Mouse (Mus musculus): ENCODE measurements around the gene Gpr179.

Gpr179 gene

GRCm38 (mm10) chr11:97352027-97352684 lies at the start of gene Gpr179:
Gene Gpr179 (minus strand): TSS chr11:97352077.
- DNase-seq (ENCODE audit: low spot score in 2 of 2): no peak

GRCm38 (mm10) chr11:97401082-97401481 lies 49.2 kb upstream of the Gpr179 start:
- DNase-seq (ENCODE audit: low spot score in 2 of 2): no peak

DNA sequence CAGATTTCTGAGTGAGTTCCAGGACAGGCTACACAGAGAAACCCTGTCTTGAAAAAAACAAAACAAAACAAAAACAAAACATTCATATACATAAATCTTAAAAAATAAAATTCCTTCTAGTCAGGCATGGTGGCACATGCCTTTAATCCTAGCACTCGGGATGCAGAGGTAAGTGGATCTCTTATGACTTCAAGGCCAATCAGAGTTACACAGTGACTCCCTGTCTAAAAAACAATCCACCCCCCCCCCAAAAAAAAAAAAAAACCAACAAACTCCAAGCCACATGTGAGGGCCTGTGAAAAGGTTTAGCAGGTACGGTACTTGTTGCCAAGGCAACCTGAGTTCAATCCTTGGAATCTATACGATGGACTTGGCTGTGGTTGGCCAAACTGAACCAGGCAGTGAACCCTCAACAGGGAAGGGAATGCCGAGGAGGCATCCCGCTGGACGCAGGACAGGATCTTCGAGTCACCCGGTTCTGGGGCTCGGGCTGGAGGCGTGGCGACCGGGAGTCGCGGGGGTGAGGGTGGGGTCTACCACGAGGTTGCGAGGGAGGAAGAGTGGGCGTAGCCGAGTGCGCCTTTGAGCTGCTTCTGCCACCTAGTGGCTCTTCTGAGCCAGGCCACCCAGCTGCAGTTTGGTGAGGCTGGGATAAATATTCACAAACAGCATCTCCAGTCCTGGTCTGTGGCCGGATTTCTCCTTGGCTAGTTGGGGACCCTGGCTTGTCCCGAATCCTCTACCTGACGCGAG lies 48.3 kb upstream of the Gpr179 start:
- peak; percentile 65 to 73 for DNase-seq (ENCODE audit: low spot score in 2 of 2)

- DNase-seq (ENCODE audit: low spot score in 2 of 2): no peak
These were observed 46.6 kb upstream of the Gpr179 start for GRCm38 (mm10) chr11:97398506-97398905.

DNA sequence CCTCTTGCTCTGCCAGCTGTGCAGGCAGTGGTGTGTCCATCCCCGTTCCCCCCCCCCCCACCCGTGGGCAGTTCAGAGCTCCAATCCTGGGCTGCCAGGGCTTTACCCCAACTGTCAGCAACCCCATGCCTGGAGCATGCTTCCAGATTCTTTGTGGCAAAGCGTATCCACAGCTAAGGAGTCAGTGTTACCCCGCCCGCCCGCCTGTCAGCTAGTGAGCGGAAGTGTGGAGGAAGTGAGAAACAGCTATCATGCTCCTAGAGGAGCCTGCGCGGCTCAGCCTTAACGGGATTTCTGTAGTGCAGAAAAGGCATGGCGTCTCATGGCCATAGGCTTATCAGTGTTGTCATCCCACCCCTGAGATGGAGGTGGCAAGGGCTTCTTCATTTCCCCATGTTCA lies 42.3 kb upstream of the Gpr179 start:
- DNase-seq (ENCODE audit: low spot score in 2 of 2): peak; percentile 45 to 50

DNA sequence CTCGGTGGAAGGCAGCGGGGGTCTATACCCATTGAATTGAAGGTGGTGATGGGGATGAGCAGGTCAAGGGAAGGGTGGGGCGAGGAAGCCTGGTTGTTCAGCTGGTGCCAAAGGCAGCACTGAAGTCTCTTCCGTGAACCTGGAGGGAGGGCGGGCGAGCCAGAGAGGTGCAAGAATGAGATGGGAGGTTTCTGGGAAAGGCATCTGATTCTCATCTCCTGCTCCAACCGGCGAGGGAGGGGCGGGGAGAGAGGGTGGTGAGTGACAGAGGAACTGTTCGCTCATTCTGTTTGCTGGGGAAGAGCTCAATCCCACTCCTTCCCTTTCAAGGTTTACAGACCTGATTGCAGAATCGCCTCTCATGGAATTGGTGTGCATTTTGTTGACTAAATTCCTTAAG lies 41.8 kb upstream of the Gpr179 start:
- DNase-seq (ENCODE audit: low spot score in 2 of 2): peak in 1 of 2 experiments; percentile 38

DNA sequence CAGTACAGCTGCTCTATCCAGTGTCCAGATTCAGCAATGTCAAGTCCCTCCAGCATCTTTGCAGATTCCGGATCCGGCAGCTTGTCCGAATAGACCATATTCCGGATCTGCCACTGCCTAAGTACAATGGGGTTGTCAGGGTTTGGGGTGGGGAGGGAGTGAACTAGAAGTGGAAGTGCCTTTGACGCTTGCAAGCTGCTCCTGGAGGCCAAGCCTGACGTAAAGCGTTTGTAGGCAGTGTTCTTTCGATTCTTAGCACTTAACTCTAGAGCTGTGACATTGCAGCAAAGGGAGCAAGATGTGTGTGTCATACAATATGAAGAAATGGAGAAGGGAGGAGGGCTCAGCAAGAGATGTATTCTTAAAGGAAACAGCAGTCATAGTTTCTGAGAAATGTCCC lies 37.2 kb upstream of the Gpr179 start:
- no peak for DNase-seq (ENCODE audit: low spot score in 2 of 2)

- no peak for DNase-seq (ENCODE audit: low spot score in 2 of 2)
These were observed 35.9 kb upstream of the Gpr179 start for GRCm38 (mm10) chr11:97387811-97388210.

DNA sequence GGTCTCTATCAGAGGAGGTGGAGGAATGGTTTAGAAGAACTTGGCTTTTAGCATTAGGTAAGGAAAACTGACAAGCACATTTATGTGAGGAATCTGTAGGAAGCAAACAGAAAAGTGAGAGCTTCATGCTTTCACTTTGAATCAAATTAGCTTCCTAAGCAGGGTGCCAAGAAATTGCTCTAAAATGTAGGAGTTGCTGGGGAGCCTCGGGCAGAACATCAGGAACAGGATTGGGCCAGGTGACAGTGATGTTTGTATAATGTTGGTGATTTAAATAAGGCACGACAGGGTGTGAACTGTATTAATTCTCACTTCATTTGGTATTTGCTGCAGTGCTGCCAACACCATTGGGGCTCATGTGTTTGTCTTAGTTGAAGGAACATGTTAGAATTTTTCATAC lies 31.9 kb upstream of the Gpr179 start:
- DNase-seq (ENCODE audit: low spot score in 2 of 2): no peak

GRCm38 (mm10) chr11:97383017-97383416 lies 31.1 kb upstream of the Gpr179 start:
- no peak for DNase-seq (ENCODE audit: low spot score in 2 of 2)

GRCm38 (mm10) chr11:97380036-97380435 lies 28.2 kb upstream of the Gpr179 start:
- DNase-seq (ENCODE audit: low spot score in 2 of 2): no peak

GRCm38 (mm10) chr11:97373402-97373801 lies 21.5 kb upstream of the Gpr179 start:
- DNase-seq (ENCODE audit: low spot score in 2 of 2): no peak

- no peak for DNase-seq (ENCODE audit: low spot score in 2 of 2)
These were observed 20.4 kb upstream of the Gpr179 start for GRCm38 (mm10) chr11:97372159-97372864.

DNA sequence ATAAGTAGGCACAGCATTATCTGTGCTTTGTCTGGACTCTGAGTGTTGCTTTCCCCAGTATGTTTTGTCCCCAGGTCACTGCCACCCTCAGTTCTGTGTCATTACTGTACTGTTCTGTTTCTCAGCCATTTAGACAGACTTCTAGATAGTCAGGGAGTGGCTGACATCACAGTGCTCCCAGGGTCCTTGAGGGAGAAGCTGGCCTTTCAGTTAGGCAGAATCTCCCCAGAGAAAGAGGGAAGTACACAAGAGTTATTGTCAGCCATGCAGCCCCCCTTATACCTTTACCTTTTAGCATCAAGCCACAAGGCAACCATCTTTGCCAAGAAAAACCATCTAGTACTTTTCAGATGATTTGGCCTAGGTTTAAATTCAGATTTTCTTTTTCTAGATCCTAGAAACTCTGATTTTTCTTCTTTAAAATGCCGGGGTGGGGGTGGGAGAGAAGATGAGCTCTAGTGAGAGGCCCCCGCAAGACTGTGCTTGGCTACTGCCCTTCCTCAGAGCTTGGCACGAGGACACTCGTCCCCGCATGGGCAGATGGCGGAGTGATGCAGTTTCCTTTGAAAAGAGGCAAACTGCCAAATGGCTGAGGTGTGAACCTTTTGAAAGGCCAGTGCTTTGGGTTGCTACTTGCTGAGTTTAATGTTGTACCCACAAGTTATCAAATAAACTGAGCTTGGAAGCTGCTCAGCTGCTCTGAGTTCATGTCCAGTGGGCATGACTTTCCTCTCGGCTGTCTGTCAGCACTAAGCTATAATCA lies 18.6 kb upstream of the Gpr179 start:
- peak in 1 of 2 experiments; percentile 42 for DNase-seq (ENCODE audit: low spot score in 2 of 2)

DNA sequence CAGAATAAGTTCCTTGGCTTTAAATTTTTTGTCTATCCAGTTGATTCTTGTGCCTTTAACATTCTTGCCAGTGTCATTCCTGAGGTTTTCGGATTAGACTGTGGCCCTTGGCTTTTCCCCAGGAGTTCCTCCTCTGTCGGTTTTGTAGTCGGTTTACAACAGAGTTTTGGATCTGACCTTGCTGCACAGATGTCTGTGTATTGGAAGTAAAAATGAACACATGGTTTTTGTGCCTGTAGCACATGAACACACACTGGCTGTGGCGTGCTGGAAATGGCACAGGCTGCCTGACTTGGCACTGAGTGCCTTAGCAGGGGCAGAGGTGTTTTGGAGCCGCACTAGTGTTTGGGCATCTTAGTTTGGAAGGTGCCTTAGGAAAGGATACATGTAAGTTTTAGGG lies 16.6 kb upstream of the Gpr179 start:
- no peak for DNase-seq (ENCODE audit: low spot score in 2 of 2)

DNA sequence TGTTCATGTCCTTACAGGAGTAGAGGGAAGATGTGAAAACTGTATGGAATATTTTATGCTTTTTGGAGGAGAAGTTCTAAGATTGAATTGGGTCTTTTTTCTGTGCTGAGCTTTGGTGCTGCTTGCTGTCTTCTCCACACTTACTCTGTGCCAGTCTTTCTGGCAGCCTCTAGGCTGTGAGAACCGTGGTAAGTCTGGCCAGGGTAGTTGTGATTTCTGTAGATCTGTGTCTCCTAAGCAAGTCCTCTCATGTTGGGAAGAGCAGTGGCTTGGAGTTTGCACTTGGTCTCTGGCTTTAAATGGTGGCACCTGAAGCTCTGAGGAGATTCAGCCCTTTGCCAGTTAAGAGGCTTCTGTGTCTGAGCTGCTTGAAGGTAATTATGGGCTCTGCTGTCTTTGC lies 13.7 kb upstream of the Gpr179 start:
- DNase-seq (ENCODE audit: low spot score in 2 of 2): no peak

GRCm38 (mm10) chr11:97363644-97363995 lies 11.7 kb upstream of the Gpr179 start:
- no peak for DNase-seq (ENCODE audit: low spot score in 2 of 2)

DNA sequence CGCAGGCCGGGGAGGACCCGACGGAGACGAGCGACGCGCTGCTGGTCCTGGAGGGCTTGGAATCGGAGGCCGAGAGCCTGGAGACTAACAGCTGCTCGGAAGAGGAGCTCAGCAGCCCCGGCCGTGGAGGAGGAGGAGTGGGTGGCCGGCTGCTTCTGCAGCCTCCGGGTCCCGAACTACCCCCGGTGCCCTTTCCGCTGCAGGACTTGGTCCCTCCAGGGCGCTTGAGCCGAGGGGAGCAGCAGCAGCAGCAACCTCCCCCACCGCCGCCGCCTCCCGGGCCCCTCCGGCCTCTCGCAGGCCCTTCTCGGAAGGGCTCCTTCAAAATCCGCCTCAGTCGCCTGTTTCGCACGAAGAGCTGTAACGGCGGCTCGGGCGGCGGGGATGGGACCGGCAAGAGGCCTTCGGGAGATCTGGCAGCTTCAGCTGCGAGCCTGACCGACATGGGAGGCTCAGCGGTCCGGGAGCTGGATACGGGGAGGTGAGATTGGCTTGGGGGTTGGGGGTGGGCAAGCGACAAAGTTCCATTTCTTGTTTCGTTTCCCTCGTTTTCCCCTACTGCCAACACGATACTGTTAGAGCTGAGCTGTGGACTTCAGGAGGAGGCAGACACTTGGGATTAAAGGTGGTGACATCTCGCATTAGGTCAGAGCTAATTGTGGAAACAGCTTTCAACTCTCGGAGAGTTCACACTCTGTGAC lies 11.2 kb upstream of the Gpr179 start:
- peak in 1 of 2 experiments; percentile 25 for DNase-seq (ENCODE audit: low spot score in 2 of 2)

GRCm38 (mm10) chr11:97362649-97362942 lies 10.7 kb upstream of the Gpr179 start:
- DNase-seq (ENCODE audit: low spot score in 2 of 2): peak in 1 of 2 experiments; percentile 22

- peak; percentile 80 to 90 for DNase-seq (ENCODE audit: low spot score in 2 of 2)
These were observed 10.2 kb upstream of the Gpr179 start, which contains the start of gene Socs7 for GRCm38 (mm10) chr11:97361948-97362648. Gene Socs7 (plus strand): TSS chr11:97362551.

DNA sequence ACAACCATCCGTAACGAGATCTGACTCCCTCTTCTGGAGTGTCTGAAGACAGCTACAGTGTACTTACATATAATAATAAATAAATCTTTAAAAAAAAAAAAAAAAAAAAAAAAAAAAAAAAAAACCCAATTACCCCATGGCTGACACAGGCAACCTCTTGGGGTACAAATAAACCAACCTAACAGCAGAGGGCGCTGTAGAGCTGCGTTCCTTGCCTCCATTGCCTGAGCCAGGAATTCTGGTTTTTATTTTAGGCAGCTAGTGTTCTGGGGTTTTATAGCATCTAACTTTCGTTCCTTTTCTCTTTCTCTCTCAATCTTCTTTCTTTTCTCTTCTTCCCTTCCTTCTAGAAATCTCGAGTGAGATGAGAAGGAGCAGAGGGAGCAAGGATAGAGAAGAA lies 5.8 kb upstream of the Gpr179 start:
- DNase-seq (ENCODE audit: low spot score in 2 of 2): peak; percentile 58 to 72
